Mouse (Mus musculus) CH12.LX (cell line): ENCODE measurements around the gene Nlgn1.

Source experiments
- CTCF ChIP-seq, 2 experiments: IDR thresholded peaks in 1 of 2; conservative IDR thresholded peaks in 1 of 2; 2 replicates each; pipeline ENCODE4 v1.5.1; 2011 to 2012; ENCODE audit warnings: low read depth in 2 of 2, low read length in 2 of 2, improper control_type of control experiment in 1 of 2, inconsistent platforms in 1 of 2, mild to moderate bottlenecking in 1 of 2, moderate library complexity in 1 of 2
- EP300 ChIP-seq: IDR thresholded peaks from 2 replicates; pipeline ENCODE4 v1.6.1; 2011; ENCODE audit warnings: low read length, improper control_type of control experiment
- MAFK ChIP-seq: IDR thresholded peaks from 2 replicates; pipeline ENCODE4 v1.6.1; 2011; ENCODE audit warnings: low read length, improper control_type of control experiment; ENCODE audit not compliant: insufficient replicate concordance
- MAX ChIP-seq: IDR thresholded peaks from 2 replicates; pipeline ENCODE4 v1.6.1; 2011; ENCODE audit warnings: low read length, improper control_type of control experiment
- NRF1 ChIP-seq: IDR thresholded peaks from 2 replicates; pipeline ENCODE4 v1.6.1; 2014; ENCODE audit warnings: low read depth, mild to moderate bottlenecking, inconsistent platforms, low read length, improper control_type of control experiment, moderate library complexity
- POLR2AphosphoS2 ChIP-seq: IDR thresholded peaks from 2 replicates; pipeline ENCODE4 v1.6.1; 2011; ENCODE audit warnings: low read depth, low read length, improper control_type of control experiment
- SIN3A ChIP-seq: IDR thresholded peaks from 2 replicates; pipeline ENCODE4 v1.6.1; 2012; ENCODE audit warnings: low read length, improper control_type of control experiment, inconsistent platforms
- USF1 ChIP-seq: IDR thresholded peaks from 2 replicates; pipeline ENCODE4 v1.6.1; 2014; ENCODE audit warnings: low read depth, mild to moderate bottlenecking, inconsistent platforms, low read length, improper control_type of control experiment
- USF2 ChIP-seq: conservative IDR thresholded peaks from 2 replicates; pipeline ENCODE4 v1.6.1; 2011; ENCODE audit warnings: low read depth, low read length, improper control_type of control experiment
- ZC3H11A ChIP-seq: IDR thresholded peaks from 2 replicates; pipeline ENCODE4 v1.6.1; 2012; ENCODE audit warnings: low read depth, mild to moderate bottlenecking, inconsistent platforms, low read length, improper control_type of control experiment
- ZNF384 ChIP-seq: IDR thresholded peaks from 2 replicates; pipeline ENCODE4 v1.6.1; 2012; ENCODE audit warnings: low read depth, low read length, improper control_type of control experiment, inconsistent platforms

DNA sequence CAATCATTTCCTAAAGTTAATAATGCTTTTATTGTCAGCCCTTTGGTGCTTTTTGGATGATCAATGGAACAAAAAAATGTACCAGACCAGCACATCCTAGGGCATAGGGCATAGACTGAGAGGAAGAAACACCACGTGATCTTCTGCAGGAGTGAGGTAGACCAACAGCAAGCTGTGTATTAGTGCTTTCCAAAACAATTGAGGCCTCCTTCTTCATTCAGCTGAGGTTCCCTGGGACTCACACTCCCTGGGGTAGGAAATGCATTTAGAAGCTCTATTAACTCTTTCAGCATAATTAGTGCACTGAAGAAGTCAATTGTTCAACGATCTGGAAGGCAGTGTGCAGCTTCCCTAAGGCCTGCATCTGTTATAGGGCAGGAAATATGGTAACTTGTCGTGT, 226.7 kb downstream of the Nlgn1 start:
- TF ChIP-seq POLR2AphosphoS2 = no peak
- TF ChIP-seq ZC3H11A = no peak
- no peak for TF ChIP-seq USF2
- no peak for TF ChIP-seq ZNF384
- no peak for TF ChIP-seq SIN3A
- TF ChIP-seq EP300 = no peak
- no peak for TF ChIP-seq CTCF (conservative IDR thresholded peaks at IDR 0.05 in 1 of 2, IDR thresholded peaks at IDR 0.05 in 1 of 2; ENCODE audit: low read depth in 2 of 2, low read length in 2 of 2)
- no peak for TF ChIP-seq USF1
- no peak for TF ChIP-seq MAX
- no peak for TF ChIP-seq MAFK
- no peak for TF ChIP-seq NRF1
